Mouse (Mus musculus) granulocyte monocyte progenitor cell, adult 5-6 weeks (primary cell): ENCODE results near the gene Crispld2. TPM values are rescaled to one million over a fixed set of nuclear protein-coding genes. Genes with fewer than 3 reads are reported as not detected.

Source experiments
- ATAC-seq: replicated peaks from 2 replicates; pipeline ENCODE4 v1.8.0; 2016; ENCODE audit warnings: mild to moderate bottlenecking, moderate TSS enrichment, inconsistent platforms; ENCODE audit not compliant: poor library complexity, severe bottlenecking
- total RNA-seq, 2 experiments: library from RNA; stranded (forward) in 1 of 2; stranded (reverse) in 1 of 2; fragments of 200-712, 200-1000 nt in 1 of 2; fragments of >200 nt in 1 of 2; fragmentation: Nextera tagmentation in 1 of 2; gene quantifications; 2 replicates each; pipeline ENCODE4 v1.2.3; 2014 to 2017

The Crispld2 gene
- total RNA-seq, 2 experiments from 2014 or later = 1.7 TPM; not detected in 1

DNA sequence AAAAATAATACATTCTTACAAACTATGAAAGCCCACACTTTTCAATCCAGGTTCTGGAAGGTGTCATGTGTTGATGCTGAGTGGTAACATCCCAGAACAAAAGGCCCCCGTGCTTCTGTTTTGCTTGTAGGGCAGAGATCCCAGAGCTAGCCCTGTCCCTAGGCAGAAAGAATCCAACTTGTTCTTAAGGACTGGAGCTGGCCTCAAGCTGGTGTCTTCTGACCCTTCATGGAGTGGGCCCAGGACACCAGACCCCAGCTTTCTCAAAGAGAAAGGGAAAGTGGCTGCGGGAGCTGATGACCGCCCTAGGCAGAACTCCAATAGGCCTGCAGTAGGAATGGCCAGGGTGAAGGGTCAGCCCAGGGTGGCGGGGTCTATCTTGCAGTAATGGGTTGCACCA lies 5.0 kb downstream of the Crispld2 start:
- ATAC-seq = no peak

GRCm38 (mm10) chr8:120000461-120000860 lies 8.2 kb downstream of the Crispld2 start:
- ATAC-seq = no peak

DNA sequence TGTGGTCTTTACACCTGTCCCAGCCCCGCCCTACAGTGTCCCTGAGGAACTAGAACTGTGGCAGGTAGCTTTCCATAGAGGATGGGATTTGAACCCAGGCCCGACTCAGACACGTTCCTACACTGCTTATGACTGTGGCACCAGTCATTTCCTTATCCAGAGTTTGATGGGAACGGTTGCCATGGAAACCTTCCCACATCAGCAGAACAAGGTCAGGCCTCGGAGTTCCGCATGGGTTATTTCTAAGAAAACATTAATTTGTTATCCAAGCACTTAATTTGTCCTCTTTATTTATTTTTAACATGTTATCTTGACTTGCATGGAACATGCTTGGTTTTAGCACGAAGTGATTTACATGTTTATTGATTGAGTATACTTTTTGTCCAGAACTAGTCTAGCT lies 9.5 kb downstream of the Crispld2 start:
- no peak for ATAC-seq

- no peak for ATAC-seq
These were observed 10.1 kb downstream of the Crispld2 start for GRCm38 (mm10) chr8:120002348-120002747.

DNA sequence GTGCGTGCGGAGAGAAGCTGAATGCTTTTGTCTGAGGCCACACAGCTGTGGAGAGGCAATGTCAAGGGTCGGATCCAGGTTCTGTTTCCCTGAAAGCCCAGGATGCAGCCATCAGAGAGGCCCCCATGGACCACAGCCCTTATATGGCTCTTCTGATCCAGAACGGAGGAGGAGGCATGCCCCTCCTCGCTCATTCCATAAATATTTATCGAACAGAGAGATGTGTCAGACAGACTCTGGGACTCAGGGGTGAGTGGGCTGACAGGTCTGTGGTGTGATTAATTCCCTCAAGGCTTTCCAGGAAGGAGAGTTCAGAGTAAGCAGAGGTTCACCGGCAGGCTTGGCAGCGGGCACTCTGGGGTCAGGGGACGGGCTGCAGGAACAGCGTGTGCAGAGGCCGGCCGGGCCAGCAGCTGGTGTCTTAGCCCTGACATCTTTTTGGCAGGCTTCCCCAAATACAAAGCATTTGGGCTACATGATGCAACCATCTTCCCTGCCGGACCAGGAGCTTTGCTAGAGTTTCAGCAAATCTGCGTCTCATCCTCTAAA lies 12.0 kb downstream of the Crispld2 start:
- no peak for ATAC-seq

DNA sequence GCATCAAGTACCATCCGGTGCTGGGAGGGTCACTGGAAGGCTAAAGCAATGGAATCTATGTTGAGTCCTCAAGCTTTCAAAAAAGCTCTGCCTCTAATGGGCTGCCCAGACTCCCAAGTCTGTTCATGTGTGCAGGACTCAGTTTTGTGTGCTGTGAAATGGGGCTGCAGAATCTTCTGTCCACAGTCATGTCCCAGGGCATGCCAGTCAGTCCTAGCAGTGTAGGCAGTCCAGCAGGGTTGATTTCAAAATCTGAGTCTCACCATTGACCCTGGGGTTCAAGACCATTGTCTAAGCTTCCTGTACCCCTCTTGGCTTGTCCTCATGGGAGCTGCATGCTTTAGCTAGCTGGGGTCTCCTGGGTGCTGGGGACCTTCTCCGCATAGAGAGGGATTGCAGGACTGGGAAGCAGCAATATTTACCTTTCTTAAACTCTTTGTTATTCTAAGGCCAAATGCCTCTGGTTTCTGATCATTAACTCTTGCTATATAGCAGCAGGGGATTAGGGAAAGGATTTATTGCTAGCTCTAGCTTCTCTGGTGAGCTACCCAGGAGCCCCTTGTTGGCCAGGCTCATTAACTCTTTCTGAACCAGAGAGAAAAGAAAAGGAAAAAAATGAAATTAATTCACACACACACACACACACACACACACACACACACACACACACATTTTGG lies 12.6 kb downstream of the Crispld2 start:
- ATAC-seq = no peak

DNA sequence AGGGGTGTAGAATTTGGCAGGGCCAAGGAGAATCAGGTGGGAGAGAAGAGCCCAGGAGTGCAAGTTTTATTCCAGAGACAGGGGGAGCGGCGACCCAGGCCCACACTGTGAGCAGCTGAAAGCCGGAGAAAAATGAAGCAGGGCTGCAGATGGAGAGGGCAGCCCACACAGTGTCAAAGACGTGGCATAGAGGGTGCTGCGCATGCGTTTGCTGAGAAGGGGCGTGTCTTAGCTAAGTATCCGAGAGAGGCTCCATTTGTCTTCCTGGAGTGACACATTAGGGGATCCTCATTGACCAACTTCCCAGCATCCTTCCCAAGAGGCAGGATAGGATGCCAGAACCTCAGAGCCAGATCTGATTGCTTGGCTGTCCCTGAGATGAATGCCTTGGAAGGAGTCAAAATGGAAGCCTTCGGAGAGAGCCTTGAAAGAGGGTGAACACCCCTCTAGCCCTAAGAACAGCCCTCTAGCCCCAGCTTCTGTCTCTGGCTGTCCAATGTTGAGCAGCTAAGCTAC lies 14.5 kb downstream of the Crispld2 start:
- no peak for ATAC-seq

DNA sequence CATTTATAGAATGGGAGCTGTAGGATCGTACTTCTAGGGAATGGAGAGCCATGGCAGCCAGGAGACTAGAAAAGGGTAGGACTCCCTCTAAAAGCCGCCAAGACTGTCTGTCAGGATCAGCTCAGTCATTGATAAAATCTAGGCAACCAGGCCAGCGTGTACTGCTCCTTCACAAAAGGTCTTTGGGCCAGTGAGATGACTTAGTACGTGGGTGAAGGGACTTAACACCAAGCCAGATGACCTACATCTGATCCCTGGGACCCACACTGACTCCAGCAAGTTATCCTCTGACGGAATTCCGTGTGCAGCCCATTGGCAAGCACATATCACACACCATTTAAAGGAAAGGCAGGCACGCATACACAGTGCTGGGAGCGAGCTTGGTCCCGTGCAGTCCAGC lies 14.9 kb downstream of the Crispld2 start:
- ATAC-seq = no peak

- no peak for ATAC-seq
These were observed 17.0 kb downstream of the Crispld2 start for GRCm38 (mm10) chr8:120009284-120009683.

DNA sequence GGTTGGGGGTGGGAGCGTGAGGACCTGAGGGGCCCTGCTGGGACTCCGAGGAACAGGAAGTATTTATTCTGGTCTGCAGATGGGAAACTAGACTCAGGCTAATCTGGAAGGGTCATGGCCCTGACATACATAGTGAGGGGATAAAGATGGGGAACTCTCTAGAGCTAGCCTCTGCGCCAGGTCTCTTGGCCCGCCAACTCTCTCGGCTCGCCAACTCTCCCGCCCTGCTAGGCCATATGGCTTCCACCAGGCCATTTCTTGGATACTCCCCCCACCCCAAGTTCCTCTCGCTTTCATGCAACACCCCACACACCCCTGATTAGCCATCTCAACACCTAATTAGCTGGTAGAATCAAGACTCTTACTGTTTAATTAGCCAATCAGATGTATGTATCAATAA lies 20.3 kb downstream of the Crispld2 start:
- no peak for ATAC-seq

DNA sequence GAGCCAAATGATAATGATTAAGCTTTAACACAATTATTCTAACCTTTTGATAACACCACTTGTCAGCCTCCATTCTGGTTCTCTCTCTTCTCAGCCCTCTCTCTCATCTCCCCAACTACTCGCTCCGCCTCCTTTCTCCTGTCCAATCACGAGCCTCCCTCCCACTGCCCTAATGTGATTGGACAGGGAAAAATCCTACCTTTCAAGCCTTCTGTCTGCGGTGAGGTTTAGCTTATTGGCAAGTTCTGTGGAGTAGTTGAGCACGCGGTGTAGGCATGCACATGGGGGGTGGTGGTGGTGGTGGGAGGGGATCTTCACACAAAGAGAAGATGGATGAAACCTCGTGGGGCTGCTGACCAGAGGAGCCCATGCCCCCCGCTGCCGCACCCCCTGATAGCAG lies 20.7 kb downstream of the Crispld2 start:
- ATAC-seq = no peak

- peak; percentile 67 for ATAC-seq
These were observed 22.2 kb downstream of the Crispld2 start for GRCm38 (mm10) chr8:120014267-120015023.

DNA sequence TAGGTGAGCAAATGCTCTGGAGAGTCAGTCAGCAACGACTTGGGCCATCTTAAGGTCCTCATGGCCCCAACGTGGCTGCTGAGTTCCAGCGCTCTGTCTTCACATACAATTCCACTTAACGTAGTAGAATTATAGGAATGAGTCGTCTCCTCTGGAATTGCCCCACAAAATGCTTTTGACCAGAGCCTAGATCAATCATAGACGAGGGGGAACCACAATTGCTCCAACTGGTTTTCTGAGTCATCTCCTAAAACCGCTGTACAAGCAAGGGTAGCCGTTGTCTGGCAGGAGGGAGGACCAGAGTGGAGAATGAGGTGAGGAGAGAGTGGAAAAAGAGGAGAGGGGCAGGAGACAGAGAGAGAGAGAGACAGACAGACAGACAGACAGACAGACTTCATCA lies 23.7 kb downstream of the Crispld2 start:
- 0 out of 2 replicates have a peak, but pooled peaks have one; percentile 17 for ATAC-seq

GRCm38 (mm10) chr8:120016424-120016823 lies 24.2 kb downstream of the Crispld2 start:
- peak; percentile 79 for ATAC-seq

DNA sequence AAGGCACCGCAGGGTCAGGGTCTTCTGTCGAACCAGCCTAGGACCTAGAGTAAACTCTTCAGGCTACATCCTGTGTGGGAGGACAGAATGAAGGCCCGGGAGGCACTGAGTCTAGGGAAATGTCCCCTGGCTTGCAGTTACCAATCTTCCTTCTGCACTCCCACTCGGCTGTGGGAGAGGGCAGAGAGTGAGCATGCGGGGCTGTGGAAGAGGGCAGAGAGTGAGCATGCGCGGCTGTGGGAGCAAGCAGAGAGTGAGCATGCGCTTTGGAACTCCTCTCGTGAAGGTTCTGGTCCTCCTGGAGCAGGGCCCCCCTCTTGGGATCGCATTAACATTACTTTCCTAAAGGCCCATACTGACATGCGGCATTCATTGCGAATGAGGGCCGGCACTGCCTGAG lies 25.1 kb downstream of the Crispld2 start:
- ATAC-seq = no peak

DNA sequence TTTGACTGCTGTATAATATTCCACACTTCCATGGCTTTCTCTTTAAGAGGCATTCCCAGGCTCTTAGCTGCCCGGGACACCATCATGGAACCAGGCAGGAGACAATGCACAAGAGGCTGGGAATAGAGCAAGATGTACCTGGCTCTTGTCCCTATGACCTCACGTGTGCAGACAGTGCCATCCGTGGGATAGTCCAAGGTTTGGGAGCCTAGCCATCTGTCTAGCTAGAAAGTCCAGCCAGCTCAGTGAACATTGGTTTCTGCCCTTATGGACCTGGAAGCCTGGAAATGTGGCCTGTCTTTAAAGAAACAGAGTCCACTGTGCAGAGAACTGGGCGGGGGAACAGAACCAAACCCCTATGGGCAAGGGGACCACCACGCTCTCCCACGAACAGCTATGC lies 25.5 kb downstream of the Crispld2 start:
- no peak for ATAC-seq

- no peak for ATAC-seq
These were observed 26.1 kb downstream of the Crispld2 start for GRCm38 (mm10) chr8:120018379-120018778.

GRCm38 (mm10) chr8:120019297-120019696 lies 27.1 kb downstream of the Crispld2 start:
- no peak for ATAC-seq

GRCm38 (mm10) chr8:120020298-120020697 lies 28.1 kb downstream of the Crispld2 start:
- ATAC-seq = no peak

- ATAC-seq = peak; percentile 16; the same call in 1 of the 2 replicates
These were observed 34.0 kb downstream of the Crispld2 start for GRCm38 (mm10) chr8:120026199-120026598.

GRCm38 (mm10) chr8:120026991-120027390 lies 34.8 kb downstream of the Crispld2 start:
- ATAC-seq = peak; percentile 92
